Mouse (Mus musculus): Measurements from ENCODE around the gene Hsbp1. TPM values are rescaled to one million over a fixed set of nuclear protein-coding genes. Genes with fewer than 3 reads are reported as not detected.

Hsbp1 gene
- polyA plus RNA-seq, 1 experiment from 2014 or later: 256 TPM

DNA sequence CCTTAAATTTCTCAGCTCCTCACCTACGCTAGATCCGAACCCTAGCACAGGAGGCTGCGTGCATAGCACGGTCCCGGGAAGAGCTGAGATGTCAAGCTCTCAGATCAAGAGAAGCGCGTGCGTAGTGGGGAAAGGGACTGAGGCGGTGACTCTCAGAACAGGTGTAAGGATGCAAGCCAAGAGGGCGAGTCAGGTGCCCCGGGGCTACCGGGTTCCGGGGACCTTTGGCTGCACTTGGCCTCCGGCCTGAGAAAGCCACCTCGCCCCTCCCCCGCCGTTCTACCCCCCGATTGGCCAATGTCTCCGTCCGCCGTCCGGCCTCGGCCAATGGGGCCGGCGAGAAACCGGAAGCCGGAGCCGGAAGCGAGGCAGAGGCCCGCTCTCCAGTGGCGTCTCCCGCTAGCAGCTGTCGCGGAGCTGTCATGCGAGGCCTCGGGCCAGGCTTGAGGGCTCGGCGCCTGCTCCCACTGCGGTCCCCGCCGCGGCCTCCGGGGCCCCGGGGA, 50.3 kb downstream of the Hsbp1 start, which contains the start of gene Mlycd:
Gene Mlycd, plus strand, starts transcription at position 355 of the 503 bp plus-strand sequence.
- TF ChIP-seq CTCF (IDR thresholded peaks at IDR 0.05; ENCODE audit: low read depth): no peak
- Histone ChIP-seq H3K4me3 (ENCODE audit: low read depth, low read length) (peak within 1 kb of the TSS; percentile 72), H3K36me3 (ENCODE audit: control insufficient read depth, insufficient read depth) (no peaks in the 10 kb centered on the region), H3K27me3 (replicated peaks; ENCODE audit: control insufficient read depth, insufficient read depth, low read length) (no peaks in the 10 kb centered on the region), H3K9ac (ENCODE audit: low read depth, low read length) (peak within 1 kb of the TSS; percentile 92), H3K9me3 (ENCODE audit: control insufficient read depth) (no peaks in the 10 kb centered on the region), H3K4me2 (replicated peaks; ENCODE audit: low read depth) (peak within 1 kb of the TSS; percentile 99), H3K4me1 (replicated peaks; ENCODE audit: control insufficient read depth, insufficient read depth, low read length) (0 out of 2 replicates have a peak, but pooled peaks cover 7% of the 10 kb centered on the region), H3K27ac (ENCODE audit: low read depth, low read length) (peak within 1 kb of the TSS; percentile 96)
- 1% methylated on average over 44 of the region's 44 CpGs for WGBS
- peak; percentile 91 for ATAC-seq

DNA sequence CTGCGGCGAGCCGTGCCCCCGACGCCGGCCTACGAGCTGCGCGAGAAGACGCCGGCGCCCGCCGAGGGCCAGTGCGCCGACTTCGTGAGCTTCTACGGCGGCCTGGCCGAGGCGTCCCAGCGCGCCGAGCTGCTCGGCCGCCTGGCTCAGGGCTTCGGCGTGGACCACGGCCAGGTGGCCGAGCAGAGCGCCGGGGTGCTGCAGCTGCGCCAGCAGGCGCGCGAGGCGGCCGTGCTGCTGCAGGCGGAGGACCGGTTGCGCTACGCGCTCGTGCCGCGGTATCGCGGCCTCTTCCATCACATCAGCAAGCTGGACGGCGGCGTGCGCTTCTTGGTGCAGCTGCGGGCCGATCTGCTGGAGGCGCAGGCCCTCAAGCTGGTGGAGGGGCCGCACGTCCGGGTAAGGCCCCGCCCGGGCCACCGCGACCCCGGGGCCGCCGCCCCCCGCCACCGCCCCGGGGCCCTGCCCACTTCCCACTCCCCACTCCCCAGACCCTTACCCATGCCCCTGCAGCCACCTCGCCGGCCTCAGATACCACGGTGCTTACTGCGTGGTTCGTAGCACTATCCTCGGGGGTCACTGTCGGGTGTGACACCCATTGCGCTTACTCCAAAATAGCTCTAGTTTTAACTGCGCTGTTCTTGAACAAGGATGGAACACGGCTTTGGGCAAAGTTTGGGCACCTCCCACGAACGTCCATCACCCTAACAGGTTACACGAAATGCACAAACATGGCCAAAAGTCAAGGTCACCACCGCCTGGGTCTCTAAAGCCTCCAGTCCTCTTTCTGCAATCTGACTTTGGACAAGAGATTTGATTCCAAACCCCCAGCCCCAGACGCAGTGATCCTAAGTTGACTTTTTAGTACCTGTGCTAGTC, 51.0 kb downstream of the Hsbp1 start:
- peak overlapping the region; percentile 92 for H3K9ac ChIP-seq (ENCODE audit: low read depth, low read length)
- TF ChIP-seq CTCF (IDR thresholded peaks at IDR 0.05; ENCODE audit: low read depth): no peak
- no peaks in the 10 kb centered on the region for H3K9me3 ChIP-seq (ENCODE audit: control insufficient read depth)
- 6% methylated on average over 47 of the region's 83 CpGs for WGBS
- peak; percentile 46 for ATAC-seq
- no peaks in the 10 kb centered on the region for H3K27me3 ChIP-seq (replicated peaks; ENCODE audit: control insufficient read depth, insufficient read depth, low read length)
- H3K4me3 ChIP-seq (ENCODE audit: low read depth, low read length): peak overlapping the region; percentile 72
- H3K36me3 ChIP-seq (ENCODE audit: control insufficient read depth, insufficient read depth): no peaks in the 10 kb centered on the region
- peak overlapping the region; percentile 99 for H3K4me2 ChIP-seq (replicated peaks; ENCODE audit: low read depth)
- H3K27ac ChIP-seq (ENCODE audit: low read depth, low read length): peak overlapping the region; percentile 96
- H3K4me1 ChIP-seq (replicated peaks; ENCODE audit: control insufficient read depth, insufficient read depth, low read length): 0 out of 2 replicates have a peak, but pooled peaks cover 8% of the 10 kb centered on the region

Other genes with a start within 250 kb of the Hsbp1 start
- gene Mlycd, start 50.4 kb downstream of the Hsbp1 start, polyA plus RNA-seq (2015; fragmentation: Nextera tagmentation; extraction: Ambion mirVana): 29.0 and 29.4 TPM in 2 replicates
- gene Osgin1, start 89.6 kb downstream of the Hsbp1 start, polyA plus RNA-seq (2015; fragmentation: Nextera tagmentation; extraction: Ambion mirVana): 17.7 and 19.6 TPM in 2 replicates
- gene Necab2, start 102.2 kb downstream of the Hsbp1 start, polyA plus RNA-seq (2015; fragmentation: Nextera tagmentation; extraction: Ambion mirVana): 1.0 and 1.3 TPM in 2 replicates
- gene Slc38a8, start 157.2 kb downstream of the Hsbp1 start, polyA plus RNA-seq (2015; fragmentation: Nextera tagmentation; extraction: Ambion mirVana): 0.07 and 0.18 TPM in 2 replicates
- gene Mbtps1, start 214.2 kb downstream of the Hsbp1 start, polyA plus RNA-seq (2015; fragmentation: Nextera tagmentation; extraction: Ambion mirVana): 32.8 and 33.3 TPM in 2 replicates
- 21.6 and 21.8 TPM in 2 replicates for gene Hsdl1, start 230.7 kb downstream of the Hsbp1 start, polyA plus RNA-seq (2015; fragmentation: Nextera tagmentation; extraction: Ambion mirVana)
- gene Dnaaf1, start 230.7 kb downstream of the Hsbp1 start, polyA plus RNA-seq (2015; fragmentation: Nextera tagmentation; extraction: Ambion mirVana): 3.6 and 4.2 TPM in 2 replicates

Data from intestine, postnatal 0 days (tissue).